Mouse (Mus musculus): ENCODE measurements at regions not wholly inside any gene's neighbourhood (a gene's known extent, or its start where the extent isn't known, plus 50 kb on each side); places are given as distances from the start of the nearest gene placed in this dataset.

DNA sequence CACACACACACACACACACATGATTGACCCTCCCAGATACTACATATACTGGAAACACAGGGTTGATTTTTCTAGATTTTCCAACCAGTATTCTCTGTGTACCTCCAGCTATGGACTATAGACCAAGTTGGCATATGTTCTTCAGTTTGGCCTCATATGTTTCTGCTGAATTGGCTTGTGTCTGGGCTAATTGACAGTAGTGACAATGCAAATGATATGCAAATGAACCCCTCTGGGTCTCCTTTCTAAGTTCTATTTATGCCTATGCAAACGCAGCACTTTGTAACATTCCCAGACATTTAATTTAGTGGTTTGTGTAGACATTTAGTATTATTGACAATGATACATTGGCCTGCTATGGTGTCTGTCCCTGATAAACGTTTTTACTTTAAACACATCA lies 582.0 kb upstream of the Negr1 start:
- no peak for DNase-seq (ENCODE audit: low read depth, low spot score)

DNA sequence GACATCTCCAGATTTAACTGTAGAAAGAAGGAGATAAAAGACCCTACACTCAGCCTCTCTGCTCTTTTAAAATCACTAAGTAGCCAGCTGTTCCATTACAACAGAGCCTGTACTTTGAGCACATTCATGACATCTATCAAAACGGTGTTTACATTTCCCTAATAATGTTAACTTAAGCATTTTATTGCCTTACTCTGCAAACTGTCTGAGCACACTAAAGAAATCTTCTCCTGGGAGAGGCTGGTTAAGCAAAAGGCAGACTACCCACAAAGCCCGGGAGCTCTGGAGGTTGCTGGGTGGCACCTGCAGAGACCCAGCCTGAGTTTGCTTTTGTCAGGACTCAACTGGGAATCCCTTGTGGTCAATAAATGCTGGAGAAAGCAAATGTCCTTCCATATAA lies 567.5 kb upstream of the Negr1 start:
- DNase-seq (ENCODE audit: low read depth, low spot score) = no peak

DNA sequence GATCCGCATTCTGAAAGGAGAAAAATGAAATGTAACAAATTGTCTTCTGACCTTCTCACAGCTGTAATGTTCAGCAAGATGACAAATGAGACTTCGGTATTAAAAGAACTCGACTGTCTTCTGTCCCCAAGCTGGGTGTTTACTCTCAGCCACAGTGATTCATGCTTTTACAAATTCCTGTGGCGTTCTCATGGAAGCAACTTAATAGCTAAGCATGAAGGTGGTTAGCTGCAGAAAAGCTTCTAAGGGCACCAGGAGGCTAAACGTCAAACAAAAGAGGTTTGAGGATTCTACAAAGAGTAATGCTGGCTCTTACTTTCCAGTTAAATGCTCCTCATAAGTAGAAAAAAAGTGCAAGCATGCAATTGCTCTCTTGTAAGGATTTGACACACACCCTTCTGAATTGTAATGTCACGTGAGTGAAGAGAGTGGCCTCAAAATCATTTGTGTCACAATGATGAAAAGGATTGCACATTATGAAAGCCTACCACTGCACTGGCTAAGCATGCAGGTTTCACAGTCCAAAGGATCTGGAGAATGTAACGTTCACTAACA lies 543.8 kb upstream of the Negr1 start:
- DNase-seq (ENCODE audit: low read depth, low spot score) = no peak

DNA sequence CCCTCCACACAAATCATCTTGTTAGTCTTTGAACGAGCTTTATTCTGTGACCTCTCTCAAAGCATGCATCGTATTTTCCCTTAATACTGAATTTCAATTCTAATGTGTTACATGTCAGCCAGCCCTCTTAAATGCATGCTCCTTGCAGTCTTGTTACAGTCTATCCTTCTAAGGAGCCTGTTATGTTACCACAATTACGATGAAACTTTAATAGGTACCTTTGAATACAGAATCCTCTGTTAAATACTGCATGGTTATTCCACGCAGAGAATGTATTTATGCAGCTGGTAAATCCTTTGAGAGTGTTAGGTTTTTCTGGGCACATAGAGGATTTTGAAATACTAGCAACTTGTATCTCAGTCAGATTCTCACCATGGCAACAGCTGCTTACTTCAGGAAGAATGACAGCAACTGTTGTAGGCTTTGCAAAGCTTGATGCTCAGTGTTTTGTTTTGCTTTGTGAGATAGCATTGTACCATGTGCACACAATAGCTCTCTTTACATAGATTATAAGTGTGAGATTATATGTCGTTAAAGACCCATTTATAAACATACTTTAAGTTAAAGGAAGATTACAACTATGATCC lies 532.9 kb upstream of the Negr1 start:
- DNase-seq (ENCODE audit: low read depth, low spot score) = no peak

DNA sequence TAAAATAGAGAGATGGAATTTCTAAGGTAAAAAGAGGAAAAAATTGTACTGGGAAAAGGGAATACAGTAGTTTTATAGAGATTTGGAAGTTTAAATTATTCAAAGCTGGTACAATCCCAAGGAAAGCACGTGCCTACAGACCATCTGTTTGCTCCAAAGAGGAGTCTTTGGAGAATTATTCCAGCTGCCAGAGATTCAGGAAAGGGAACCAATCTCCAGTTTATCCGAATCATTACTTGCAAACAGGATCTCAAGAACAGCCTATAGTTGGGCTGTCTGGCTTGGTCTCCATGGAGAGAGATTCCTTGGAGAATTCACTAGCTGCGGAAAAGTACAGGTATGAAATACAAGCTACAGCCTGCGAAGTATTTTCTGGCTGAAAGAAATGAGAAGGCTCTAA lies 491.3 kb upstream of the Negr1 start:
- no peak for DNase-seq (ENCODE audit: low read depth, low spot score)

DNA sequence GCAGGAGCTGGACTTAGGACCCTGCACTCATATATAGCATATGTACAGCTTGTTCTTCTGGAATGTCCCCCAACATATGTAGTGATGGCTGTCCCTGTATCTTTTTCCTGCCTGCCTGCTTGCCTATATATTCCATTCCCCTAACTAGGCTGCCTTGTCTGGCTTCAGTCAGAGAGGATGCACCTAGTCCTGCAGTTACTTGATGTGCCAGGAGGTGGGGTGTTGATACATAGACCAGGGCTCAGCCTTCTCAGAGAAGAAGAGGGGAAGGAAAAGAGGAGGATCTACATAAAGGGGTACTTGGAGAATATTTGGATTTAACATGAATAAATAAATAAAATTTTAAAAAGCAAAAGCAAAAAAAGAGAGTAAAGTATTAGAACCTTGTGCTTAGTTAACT lies 479.3 kb upstream of the Negr1 start:
- no peak for DNase-seq (ENCODE audit: low read depth, low spot score)

DNA sequence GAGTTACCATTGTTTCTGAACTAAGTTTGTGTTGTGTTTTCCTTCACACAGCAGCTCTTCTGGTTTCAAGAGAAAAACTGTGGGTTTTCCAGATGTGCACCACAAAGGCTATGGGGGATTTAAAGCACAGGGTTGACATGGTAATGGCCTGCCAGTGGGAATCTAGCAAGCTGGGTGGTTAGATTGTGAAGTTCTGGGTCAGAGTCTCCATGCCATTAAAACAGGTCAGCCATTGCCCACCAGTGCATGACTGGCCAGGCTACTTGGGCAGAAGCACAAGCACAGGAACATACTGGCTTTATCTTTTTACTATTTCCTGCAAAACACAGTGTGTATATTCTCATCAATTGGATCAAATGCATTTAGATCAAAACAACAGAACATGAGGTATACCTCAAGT lies 467.9 kb upstream of the Negr1 start:
- DNase-seq (ENCODE audit: low read depth, low spot score) = no peak

DNA sequence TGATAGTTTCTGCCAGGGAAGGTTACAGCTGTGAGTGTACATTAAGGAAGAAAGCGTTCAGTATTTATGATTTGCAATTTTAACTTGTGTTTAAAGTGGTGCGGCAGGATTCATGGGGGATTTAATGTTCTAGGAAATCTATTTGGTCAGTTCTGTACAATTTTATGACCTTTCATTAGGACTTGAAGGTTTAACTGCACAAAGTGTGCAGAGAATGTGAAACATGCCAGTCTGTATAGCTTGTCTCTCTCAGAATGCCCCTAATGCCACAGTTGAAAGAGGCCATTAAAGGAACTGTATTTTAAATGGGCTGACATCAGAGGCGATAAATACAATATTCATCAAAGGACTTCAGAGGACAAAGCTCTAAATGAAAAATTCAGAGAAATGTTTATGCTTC lies 466.6 kb upstream of the Negr1 start:
- DNase-seq (ENCODE audit: low read depth, low spot score) = no peak

DNA sequence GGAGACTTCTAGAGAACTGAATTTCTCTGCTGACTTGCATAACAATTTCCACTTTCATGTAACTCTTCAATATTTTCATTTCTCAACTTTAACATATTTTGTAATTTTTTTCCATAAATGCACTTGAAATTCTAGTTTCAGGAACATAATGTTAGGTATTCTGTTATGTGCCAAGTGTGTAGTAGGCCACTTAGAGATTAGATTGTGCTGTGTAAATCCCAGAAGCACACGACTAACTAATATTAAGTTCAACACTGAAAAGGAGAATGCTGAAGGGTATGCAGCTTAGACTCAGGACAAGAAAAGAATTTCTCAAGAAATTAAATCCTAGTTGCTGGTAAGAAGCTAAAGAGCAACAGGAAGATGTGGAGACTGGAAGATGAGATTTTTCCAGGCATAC lies 455.8 kb upstream of the Negr1 start:
- no peak for DNase-seq (ENCODE audit: low read depth, low spot score)

DNA sequence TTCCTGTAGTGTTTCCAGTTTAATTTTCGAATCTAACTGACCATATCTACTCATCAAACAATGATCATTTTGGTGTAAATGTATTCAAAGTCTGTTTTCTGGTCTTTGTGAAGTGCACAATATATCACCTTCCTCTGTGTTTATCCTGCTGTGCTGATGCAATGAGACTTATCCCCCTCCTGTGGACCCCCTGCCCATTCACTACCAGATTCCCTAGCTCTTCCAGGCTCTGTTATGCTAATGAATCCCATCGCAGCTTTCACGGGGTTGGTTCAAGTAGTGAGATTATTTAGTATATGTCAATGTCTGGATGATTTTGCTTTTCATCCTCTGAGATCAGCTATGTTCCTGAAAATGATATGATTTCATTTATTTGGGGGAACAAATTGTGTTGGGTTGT lies 441.3 kb upstream of the Negr1 start:
- no peak for DNase-seq (ENCODE audit: low read depth, low spot score)

DNA sequence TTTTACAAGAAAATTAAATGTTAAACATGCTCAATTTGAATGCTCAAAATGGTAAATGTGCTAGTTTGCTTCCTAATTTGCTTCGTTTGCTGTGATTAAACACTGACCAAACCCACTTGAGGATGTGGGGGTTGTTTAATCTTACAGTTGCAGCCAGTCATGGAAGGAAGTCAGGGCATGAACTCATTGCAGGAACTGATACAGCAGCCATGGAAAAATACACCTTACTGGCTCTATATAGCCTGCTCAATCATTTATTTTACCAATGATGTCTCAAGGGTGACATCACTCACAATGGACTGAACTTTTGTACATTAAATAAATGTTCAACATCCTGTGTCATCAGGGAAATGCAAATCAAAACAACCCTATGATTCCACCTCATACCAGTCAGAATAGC lies 430.0 kb upstream of the Negr1 start:
- no peak for DNase-seq (ENCODE audit: low read depth, low spot score)

DNA sequence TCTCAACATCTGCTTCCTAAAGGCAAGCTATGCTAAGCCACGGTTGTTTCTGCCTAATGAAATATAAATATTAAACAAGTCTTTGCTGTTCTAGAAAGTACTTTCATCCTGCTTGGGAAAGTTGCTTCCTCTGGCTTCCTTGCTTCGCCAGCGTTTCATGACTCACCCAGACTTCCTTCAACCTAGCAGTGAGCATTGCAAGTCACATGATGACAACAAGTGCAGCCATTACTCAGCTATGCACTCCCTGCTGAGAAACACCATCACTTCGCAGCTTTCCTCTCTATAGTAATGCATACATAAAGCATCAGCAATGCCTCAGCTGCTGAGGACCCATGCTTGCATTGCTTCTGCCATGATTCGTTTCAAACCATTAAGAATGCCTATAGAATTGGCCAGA lies 420.2 kb upstream of the Negr1 start:
- no peak for DNase-seq (ENCODE audit: low read depth, low spot score)

DNA sequence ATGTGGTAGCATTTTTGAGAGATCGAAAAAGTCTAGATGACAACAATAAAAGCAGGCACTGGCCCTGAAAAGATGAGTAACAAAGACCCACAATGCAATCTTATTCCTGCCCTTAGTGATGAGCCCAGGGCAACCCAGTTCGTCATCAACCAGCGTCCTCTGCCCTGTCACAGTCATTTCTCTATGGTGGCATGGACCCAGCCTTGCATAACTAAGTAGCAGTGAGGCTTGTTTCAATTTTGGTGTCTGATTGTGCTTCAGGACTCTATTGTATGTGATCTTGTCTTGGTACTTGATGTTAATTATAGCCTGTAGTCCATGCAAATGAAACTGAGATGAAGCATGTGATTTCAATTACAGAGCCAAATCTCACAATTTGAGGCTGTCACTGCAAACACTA lies 412.3 kb upstream of the Negr1 start:
- DNase-seq (ENCODE audit: low read depth, low spot score) = no peak

DNA sequence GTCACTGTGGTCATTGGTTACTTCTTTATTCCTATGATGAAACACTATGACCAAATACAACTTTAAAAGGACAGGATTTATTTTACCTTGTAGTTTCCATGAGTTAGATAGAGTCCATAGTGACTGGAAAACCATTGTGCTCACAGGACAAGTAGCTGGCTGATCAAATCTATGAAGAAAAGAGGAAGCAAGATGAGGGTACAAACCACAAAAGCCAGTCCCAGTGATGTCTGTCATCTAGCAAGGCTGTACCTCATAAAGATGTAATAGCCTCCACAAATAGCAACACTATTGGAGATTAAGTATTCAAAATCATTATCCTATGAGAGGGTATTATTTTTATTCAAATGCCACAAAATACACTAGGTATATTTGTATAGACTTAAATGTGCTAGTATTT lies 391.5 kb upstream of the Negr1 start:
- DNase-seq (ENCODE audit: low read depth, low spot score) = no peak

DNA sequence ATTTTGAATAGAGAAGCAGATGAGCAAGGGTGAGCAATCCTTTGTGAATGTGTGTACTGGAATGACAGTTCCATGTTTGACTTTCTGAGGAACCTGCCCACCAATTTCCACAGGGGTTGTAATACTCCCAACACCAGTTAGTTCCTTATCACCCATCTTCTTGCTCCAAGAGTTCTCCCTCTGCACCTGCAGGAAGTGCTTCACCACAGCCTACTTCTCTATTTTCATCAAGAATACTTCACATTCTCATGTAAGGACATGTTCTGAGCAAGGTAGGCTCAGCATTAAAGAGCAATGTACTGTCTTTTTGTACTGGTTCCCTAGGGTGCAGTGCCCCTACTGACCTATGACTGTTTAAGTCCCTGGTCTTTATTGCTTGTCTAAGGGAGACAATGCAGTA lies 362.9 kb upstream of the Negr1 start:
- DNase-seq (ENCODE audit: low read depth, low spot score) = no peak

DNA sequence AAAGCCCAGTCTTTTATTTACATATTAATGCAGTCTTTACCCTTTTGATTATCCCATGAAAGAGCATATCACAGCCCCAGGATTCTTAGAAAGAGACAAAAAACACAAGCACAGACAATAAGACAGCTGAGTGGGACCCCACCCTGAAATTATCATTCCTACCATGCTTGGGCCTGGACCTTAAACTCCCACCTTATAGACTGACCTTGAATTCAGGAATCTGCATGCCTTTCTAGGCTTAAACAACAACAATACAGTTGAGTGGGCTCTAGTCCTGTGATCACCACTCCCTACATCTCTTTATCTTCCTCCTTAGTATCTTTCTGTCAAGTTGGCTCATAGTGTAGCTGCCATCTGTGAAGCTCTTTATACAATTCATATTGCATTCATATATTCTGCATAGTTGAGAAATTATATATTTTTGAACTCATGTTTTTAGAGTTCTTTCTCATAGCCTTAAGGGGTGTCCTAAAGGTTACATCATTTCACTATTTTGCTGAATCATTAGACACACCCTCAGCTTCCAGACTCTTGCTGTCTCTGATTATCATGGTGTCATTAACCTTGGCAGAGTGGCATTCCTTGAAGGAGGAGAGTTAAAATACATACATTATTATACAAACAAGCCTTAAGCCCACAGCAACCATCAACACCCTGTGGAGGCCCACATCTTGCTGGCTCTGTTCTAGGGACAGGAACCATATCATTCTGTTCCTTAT lies 361.7 kb upstream of the Negr1 start:
- no peak for DNase-seq (ENCODE audit: low read depth, low spot score)

DNA sequence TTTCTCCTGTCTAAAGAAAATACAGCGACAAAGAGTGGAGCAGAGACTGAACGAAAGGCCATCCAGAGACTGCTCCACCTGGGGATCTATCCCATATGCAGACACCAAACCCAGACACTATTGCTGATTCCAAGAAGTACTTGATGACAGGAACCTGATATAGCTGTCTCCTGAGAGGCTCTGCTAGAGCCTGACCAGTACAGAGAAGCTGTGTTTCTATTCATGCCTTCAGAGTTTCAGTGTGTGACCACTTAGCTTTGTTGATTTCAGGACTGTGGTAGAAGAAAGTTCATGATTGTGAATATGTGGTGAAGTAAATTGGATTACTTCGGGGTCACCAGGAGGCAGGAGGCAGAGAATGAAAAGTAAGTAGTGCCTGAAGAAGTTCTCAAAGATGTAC lies 356.3 kb upstream of the Negr1 start:
- no peak for DNase-seq (ENCODE audit: low read depth, low spot score)

DNA sequence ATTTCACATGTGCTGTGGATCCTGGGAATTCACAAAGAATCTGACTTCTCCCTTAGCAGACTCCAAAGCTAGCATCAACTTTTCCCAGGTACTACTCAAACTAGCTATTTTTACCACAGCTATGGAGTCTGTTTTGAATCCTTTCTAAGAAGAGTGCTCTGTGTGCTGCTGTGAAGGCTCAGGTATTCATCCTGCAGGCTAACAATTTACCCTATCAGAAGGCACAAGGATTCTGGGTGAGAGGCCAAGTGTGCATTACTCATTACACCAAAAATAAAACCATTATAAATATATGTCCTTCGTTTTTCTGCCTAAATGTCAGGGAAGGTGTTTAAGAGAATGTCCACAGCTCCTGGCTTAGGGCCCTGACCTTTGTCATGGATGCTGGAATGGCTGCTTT lies 353.2 kb upstream of the Negr1 start:
- no peak for DNase-seq (ENCODE audit: low read depth, low spot score)

DNA sequence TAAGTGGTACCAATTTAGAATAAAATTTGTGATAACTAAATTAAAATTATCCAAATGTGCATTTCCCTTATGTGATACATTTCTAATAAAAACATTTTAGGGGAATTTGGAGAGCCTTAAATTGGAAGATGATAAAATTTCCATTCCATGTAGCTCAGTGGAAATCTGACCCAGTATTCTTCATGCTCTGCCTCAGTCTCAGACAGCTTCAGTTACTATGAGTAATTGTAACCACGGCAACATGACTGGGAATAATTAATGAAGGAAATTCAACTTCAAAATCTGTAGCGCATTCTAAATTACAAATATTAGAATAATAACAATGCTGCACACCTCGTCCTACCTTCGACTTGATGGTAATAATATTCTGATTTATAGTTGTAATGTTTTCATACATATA lies 350.8 kb upstream of the Negr1 start:
- DNase-seq (ENCODE audit: low read depth, low spot score) = no peak

DNA sequence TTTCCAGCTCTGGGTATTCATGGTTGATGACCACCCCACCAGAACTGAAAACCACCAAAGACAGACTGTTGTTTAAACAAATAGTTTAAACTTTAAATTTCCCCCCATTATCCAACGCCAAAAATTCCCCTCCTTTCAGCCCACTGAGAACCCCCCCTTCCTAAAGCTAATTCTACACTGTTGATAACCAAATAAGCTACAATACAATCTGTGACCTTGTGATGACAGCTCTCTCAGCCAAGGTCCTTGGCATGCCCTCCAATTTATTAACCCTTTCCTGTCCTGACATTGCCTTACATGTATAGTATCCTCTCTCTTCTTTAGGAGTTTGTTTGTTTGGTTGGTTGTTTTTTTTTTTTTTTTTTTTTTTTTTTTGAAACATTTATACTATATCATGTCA lies 346.8 kb upstream of the Negr1 start:
- DNase-seq (ENCODE audit: low read depth, low spot score) = no peak

DNA sequence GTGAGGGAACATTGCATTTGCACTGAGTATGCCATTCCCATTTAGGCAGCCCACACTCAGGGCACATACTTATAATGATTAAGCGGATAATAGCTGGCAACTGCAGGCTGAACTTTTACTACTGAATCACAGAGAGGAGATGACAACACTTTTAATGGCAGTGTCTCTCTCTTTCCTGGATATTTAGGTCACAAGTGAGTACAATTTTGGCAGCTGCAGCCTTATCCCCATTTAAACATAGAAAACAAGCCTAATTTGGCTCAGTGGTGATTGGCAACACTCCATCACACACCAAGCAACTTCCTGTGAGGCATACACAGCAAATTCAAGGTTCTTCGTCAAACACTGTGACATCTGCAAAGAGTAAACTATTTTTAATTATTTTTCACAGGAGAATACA lies 329.5 kb upstream of the Negr1 start:
- DNase-seq (ENCODE audit: low read depth, low spot score) = no peak

DNA sequence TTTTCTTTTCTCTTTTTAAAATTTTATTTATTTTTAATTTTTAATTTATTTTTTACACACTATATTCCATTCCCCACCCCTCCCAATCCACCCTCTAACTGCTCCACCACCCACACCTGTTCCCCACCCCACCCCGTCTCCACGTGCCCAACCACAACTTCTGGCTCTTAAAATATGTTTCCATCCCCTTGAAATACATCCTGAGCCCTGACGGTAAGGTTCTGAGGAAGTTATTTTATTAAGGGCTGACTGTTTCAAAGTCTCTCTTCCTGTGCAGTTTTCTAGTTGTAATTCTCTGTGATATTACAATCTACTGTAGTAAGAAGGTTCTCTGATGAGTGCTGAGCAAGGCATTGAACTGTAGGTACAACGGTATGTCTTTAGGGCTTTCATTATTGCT lies 325.6 kb upstream of the Negr1 start:
- no peak for DNase-seq (ENCODE audit: low read depth, low spot score)

DNA sequence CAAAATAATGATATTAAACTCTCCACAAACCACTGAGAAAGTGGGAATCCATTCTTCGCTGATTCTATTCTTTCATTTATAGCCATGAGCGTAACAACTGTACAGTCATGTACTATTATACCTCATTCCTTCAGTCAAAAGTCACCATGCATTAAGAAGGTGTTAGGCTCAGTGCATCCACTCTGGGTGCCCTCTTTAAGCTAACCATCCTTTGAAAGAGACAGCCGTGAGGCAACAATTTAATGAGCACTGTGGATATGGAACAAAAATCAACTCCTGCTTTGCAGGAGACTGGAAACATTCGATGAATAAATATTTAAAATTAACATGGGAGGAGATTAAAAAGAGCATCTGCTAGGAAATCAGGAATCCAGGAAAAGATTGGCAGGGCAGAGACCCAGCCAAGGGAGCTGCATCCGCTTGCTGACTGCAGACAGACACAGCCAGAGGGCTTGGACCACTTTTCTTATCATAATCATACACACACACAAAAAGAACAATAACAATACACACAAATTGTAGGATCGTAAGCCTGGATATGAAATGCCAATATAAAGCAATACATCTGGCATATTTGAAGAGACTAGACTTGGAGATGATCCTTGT lies 309.2 kb upstream of the Negr1 start:
- DNase-seq (ENCODE audit: low read depth, low spot score) = no peak

Data from WW6 (cell line).